Mouse (Mus musculus): ENCODE data around the gene Il17rc.

The Il17rc gene

GRCm38 (mm10) chr6:113471297-113471936, at the start of gene Il17rc:
Gene Il17rc, plus strand, starts transcription at chr6:113471427.
- no peak for DNase-seq (ENCODE audit: low read depth)

DNA sequence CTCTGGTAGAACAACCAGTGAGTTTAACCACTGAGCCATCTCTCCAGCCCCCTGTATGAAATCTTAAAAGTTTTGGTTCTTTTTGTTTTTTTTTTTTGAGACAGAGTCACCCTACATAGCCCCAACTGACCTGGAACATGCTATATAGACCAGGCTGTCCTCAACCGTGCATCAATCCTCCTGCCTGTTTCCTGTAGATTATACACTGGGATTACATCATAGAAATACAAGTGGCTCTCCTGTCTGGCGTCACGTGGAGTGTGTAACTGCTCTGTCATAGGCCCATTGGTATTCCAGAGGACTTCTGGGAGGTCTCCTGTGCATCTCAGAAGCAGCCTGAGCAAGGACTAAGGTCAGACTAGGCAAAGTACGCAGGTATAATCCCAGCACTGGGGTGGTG, 48.2 kb upstream of the Il17rc start:
- no peak for DNase-seq (ENCODE audit: low read depth)

DNA sequence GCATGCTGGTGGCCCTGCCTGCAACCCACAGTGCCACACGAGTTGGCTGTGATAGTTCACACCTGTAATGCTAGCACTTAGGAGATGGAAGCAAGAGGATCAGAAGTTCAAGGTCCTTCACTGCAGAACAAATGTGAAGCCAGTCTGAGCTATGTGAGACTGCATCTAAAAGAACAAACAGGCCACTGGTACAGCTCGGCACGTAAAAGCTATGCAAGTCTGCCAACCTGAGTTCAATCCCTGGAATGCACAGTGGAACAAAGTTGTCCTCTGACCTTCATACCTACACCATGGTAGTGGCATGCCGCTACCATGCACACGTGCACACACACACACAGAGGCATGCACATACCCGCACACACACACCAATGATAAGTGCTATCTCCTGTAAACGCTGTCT, 47.0 kb upstream of the Il17rc start:
- no peak for DNase-seq (ENCODE audit: low read depth)

GRCm38 (mm10) chr6:113426696-113427095, 44.5 kb upstream of the Il17rc start:
- no peak for DNase-seq (ENCODE audit: low read depth)

DNA sequence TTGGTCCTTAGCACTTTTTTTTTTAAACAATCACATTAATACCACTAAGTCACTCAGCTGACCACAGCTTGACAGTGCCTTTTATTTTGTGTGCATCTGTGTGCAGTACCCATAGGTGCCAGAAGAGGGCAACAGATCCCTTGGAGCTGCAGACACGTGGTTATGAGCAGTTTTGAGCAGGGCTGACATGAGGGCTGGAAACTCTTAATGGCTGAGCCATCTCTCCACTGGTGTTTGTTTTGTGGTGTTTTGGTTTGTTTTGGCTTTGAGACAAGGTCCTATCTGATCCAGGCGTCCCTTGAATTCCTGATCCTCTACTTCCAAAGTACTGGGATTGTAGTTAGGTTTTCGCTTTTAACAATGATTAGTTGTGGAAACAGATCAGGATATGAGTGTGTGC, 43.8 kb upstream of the Il17rc start:
- DNase-seq (ENCODE audit: low read depth) = peak; percentile 69

DNA sequence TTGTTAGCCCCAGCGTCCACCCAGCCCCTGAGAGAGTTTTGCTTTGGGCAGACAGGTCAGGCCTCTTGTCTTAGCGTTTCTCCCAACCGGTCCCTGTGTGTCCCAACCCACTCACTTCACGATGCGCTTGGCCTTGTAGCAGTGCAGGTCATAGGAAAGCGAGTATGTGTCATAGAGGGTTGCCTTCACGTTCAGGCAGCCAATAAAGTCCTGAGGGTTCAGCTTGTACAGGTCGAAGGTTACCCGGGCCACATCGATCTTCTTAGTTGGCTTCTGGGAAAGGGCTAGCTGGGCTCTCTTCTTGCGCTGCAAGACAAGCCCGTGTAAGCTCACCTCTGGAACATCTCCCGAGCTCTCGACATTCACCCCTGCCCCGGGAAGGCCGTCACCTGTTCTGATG, 43.2 kb upstream of the Il17rc start:
- no peak for DNase-seq (ENCODE audit: low read depth)

DNA sequence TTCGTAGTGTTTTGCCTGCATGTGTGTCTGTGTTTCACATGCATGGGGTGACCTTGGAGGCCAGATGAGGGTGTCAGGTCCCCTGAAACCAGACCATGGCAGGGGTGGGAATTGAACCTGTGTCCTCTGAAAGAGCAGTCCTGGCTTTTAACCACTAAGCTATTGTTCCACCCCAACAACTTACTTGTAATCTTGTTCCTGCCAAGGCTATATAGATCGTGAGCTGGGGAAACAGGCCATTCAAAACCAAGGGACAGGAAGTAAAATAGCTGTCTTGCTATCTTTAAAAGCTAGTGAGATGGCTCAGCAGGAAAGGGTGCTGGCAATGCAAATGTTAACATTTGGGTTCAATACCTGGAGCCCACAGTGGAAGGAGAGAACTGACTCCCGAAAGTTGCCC, 41.3 kb upstream of the Il17rc start:
- no peak for DNase-seq (ENCODE audit: low read depth)

GRCm38 (mm10) chr6:113430846-113431245, 40.4 kb upstream of the Il17rc start:
- DNase-seq (ENCODE audit: low read depth) = no peak

DNA sequence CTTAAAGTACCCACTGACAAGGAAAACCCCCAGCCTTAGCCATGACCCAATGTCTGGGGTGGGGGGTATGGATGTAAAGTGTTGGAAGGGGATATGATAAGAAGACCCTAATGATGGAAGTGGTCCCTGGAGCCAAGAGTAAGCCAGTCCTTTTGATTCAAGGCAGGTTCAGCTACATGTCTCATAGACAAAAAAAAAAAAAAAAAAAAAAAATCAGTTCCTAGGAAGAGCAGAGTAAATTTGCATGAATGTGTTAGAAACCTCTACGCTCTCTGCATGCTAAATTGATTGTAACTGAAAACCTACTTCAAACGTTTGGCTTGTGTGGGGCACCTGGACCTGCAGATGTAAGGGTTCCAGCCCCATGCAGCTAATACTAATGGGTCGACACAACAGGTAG, 39.4 kb upstream of the Il17rc start:
- DNase-seq (ENCODE audit: low read depth) = no peak

DNA sequence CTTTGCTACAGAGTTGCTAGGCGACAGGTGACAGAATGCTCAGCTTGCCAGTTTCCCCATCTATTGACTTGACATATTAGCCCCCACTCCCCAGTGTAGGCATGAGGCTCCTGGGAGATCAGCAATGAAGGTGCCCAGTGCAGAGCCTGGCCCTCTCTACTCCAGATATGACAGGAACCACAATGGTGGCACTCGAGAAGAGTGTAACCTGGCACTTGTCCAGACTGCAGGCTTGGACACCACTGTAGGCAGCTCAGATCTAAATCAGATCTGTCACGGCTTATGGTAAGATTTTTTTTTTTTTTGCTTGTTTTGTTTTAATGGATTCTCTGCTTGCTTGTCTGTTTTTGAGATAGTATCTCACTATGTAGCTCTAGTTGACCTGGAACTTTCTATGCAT, 37.6 kb upstream of the Il17rc start:
- no peak for DNase-seq (ENCODE audit: low read depth)

DNA sequence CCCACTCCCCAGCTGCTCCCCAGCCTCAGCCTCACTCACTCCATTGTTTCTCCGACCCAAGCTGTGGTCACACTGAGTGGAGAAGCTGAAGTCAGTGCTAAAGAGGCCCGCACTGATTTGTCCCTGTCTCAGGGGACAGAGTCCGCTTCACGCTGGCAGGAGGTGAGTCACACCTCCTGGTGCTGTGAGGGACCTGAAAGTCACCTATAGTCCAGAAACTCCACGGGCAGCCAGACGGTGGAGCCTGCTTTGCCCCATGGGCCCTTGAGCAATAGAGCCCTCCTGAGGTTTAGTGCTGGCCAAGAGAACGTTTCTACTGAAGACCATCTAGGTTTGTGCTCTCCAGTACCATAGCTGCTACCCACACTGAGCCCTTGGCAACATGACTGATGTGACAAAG, 36.5 kb upstream of the Il17rc start:
- DNase-seq (ENCODE audit: low read depth) = no peak

DNA sequence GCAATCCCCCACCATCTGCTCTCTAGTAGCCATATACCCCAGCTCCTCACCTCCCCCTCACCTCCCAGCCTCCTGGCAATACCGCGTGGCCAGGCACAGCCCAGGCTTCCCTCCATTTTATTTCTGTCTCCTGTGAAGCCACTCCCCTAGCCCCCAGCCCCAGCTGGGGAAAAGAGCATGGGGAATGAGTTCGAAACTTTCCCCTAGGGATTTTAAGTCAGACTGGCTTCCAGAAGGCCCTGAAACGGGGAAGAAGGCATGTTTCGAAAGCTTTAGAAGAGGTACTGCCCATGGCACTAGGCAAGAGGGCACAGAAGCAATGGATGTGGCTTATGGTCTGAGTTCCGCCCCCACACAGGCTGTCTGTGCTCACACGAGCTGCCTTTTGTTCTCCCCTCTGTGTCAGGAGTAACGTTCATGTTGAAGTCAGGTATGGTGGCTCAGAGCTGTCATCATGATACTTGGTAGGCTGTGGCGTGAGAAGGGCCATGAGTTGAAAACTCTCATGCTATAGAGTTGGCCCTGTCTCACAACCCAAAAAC, 35.5 kb upstream of the Il17rc start, which contains the start of gene Cidec:
Cidec (minus strand) TSS at position 97 of the 542 bp plus-strand sequence.
- DNase-seq (ENCODE audit: low read depth) = no peak

- DNase-seq (ENCODE audit: low read depth) = no peak
Measured at GRCm38 (mm10) chr6:113437135-113437534, 34.1 kb upstream of the Il17rc start.

GRCm38 (mm10) chr6:113438721-113439430, 32.4 kb upstream of the Il17rc start:
- DNase-seq (ENCODE audit: low read depth) = no peak

- DNase-seq (ENCODE audit: low read depth) = no peak
Measured at GRCm38 (mm10) chr6:113440686-113441085, 30.5 kb upstream of the Il17rc start.

- peak; percentile 92 for DNase-seq (ENCODE audit: low read depth)
Measured at GRCm38 (mm10) chr6:113441147-113441680, 30.0 kb upstream of the Il17rc start.

DNA sequence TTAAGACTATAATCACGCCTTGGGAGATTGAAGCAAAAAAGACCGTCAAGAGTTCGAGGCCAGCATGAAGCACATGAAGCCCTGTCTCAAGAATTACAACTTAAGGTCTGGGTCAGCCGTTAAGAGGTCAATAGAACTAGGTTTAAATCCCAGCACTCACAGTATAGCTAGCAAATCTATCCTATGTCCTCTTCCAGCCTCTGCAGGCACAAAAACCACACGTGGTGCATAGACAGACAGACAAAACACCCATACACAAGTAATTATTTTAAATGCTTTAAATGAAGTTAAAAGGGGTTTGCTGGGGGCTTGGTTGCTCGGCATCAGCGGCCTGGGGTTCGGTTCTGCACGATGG, 29.2 kb upstream of the Il17rc start:
- no peak for DNase-seq (ENCODE audit: low read depth)

DNA sequence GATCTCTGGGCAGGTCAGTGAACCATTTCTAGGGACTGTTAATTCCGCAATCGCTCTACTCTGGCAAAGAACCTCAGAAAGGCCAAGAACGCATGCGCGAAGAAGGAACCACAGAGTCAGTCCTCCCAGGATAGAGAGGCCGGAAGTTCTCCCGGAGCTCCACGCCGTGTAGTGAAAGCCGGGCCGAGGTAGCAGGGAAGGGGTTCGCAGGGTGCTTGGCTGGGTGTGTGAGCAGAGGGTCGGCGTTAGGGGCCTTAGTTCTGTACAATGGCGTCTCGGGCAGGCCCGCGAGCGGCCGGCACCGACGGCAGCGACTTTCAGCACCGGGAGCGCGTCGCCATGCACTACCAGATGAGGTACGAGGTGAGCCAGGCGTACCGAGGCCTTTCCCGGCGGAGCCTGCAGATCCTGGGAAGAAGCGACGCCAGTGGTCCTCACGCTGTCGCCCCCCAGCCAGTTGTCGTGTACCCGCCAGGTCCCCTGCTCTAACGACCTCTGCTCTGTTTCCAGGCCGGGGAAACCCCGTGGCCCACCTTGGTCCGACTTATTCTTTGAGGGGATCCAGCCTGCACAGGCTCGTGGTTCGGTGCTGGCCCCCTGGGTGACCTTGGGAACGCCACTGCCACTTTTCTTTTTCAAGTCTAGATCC, 28.7 kb upstream of the Il17rc start, which contains the start of gene Jagn1:
Jagn1 (plus strand) TSS at position 128 of the 649 bp plus-strand sequence.
- DNase-seq (ENCODE audit: low read depth) = peak; percentile 96

DNA sequence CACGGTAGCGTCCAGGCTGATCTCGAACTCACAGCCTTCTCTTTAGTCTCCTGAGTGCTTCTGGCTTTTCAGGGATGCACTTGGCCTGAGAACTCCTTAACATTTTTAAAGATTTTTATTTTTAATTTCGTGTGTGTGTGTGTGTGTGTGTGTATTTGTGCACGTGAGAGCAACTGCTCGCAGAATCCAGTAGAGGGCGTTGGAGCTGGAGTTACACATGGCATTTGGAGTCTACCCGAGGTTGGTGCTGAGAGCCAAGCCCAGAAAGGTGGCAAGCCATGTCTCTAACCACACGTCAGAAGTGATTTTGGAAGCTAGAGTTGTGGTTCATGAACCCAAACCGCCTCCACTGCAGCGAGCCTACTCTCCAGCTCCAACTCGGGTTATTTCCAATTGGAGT, 28.1 kb upstream of the Il17rc start:
- DNase-seq (ENCODE audit: low read depth) = peak; percentile 53

DNA sequence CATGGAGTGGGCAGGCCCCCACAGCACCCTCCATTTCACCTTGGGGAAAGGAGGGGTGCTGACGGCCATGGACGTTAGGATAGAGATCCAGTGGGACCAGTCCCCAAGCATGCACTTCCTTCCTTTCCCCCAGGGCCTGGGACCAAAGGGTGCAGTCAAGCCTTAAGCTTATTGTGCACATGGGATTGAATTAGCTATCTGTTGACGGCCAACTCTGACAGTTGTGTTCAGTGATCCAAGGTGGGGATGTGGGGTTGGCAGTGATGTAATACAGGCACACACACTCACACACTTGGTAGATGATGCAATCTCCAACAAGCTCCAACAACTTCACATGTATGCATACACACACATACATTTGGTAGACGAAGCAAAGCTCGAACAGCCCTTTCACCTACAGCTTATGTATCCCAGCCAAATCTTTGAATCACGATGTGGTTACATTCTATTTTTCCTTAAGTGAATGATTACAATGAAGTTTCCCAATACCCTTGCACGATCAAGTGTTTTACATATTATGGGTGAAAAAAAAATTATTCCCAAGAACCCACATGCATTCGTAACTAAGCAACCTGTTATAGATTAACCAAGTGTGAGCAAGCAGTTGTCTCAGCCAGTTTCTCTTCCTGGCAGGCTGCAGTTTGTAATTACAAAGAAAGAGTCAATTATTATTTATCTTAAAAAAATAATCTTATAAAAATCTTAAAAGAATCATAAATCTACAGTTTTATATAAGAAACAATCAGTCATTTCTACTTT, 26.8 kb upstream of the Il17rc start:
- DNase-seq (ENCODE audit: low read depth) = no peak

DNA sequence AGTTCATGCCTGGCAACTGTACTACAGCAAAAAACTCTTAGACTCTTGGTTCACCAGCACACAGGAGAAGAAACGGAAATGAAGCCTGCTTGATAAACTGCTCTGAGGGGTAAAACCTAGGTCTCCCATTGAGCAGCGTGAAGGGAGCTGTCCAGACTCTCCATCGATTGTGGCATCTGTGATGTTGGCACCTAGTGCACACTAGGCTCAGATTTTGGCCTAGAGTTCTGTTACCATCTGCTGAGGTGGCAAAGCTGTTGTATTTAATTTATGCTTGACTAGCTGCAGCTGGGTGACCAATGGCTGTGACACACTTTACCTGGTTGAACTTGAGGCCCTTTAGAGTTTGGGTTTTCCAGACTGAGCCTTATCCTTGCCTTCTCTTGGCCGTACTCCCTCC, 23.6 kb upstream of the Il17rc start:
- DNase-seq (ENCODE audit: low read depth) = no peak

GRCm38 (mm10) chr6:113451839-113452238, 19.4 kb upstream of the Il17rc start:
- DNase-seq (ENCODE audit: low read depth) = no peak

Measured in naive thymus-derived CD4-positive, alpha-beta T cell, adult 2 months (primary cell).